Mouse (Mus musculus) central nervous system, embryonic 11.5 days (tissue): ENCODE measurements around the gene Ccnh. TPM values are rescaled to one million over a fixed set of nuclear protein-coding genes. Genes with fewer than 3 reads are reported as not detected.

ENCODE experiments used
- polyA plus RNA-seq: library from polyadenylated mRNA; depleted of rRNA; stranded (reverse); fragments of >200 nt; gene quantifications from 2 replicates; pipeline ENCODE4 v1.2.3, GENCODE M21; 2012; rRNA removed

Ccnh gene
- 68.0 and 92.9 TPM in 2 replicates for polyA plus RNA-seq

GRCm38 (mm10) chr13:85188903-85189643 lies at the start of gene Ccnh:
Gene Ccnh (plus strand): TSS chr13:85189408.

Other genes with a start within 250 kb of the Ccnh start
- 39.6 and 70.1 TPM in 2 replicates for gene Rasa1, start 99.7 kb downstream of the Ccnh start, polyA plus RNA-seq